ENCODE assay signal across 17 mouse cellular contexts in genomic region chr15:12505556-12505955, GRCm38 (mm10).
DNase-seq lines count a peak whose midpoint lies in the region; ATAC-seq and TF ChIP-seq lines count a peak whose summit lies in the region.
"Had no signal": no experiment of that assay in that cellular context is flagged by ENCODE, and none has a peak within 500 bp of the region (broad histone marks: within the 10 kb centered on the region; RNA-seq: fewer than 3 reads in every experiment).

No protein-coding gene starts in this region.

- H3K36me3 ChIP-seq in hindbrain, embryonic 10.5 days = no peaks in the 10 kb centered on the region
- H3K36me3 ChIP-seq in hindbrain, embryonic 13.5 days = no peaks in the 10 kb centered on the region
- H3K36me3 ChIP-seq in midbrain, embryonic 12.5 days = no peaks in the 10 kb centered on the region
- H3K36me3 ChIP-seq in neural tube, embryonic 15.5 days = no peaks in the 10 kb centered on the region
- H3K36me3 ChIP-seq in kidney, embryonic 14.5 days (ENCODE audit: control insufficient read depth, insufficient read depth, low read length) = no peaks in the 10 kb centered on the region
- no peaks in the 10 kb centered on the region for H3K36me3 ChIP-seq in intestine, postnatal 0 days (ENCODE audit: control insufficient read depth, insufficient read depth)
- H3K36me3 ChIP-seq: limb, embryonic 12.5 days; liver, embryonic 12.5 days had no signal

- no peak for TF ChIP-seq CTCF in layer of hippocampus, adult 2 months (conservative IDR thresholded peaks at IDR 0.05)
- TF ChIP-seq CTCF in intestine, postnatal 0 days (IDR thresholded peaks at IDR 0.05; ENCODE audit: low read depth) = no peak

- no peaks in the 10 kb centered on the region for H3K9me3 ChIP-seq in hindbrain, embryonic 10.5 days
- no peaks in the 10 kb centered on the region for H3K9me3 ChIP-seq in hindbrain, embryonic 13.5 days
- H3K9me3 ChIP-seq in midbrain, embryonic 12.5 days = no peaks in the 10 kb centered on the region
- H3K9me3 ChIP-seq in neural tube, embryonic 15.5 days (replicated peaks) = no peaks in the 10 kb centered on the region
- no peaks in the 10 kb centered on the region for H3K9me3 ChIP-seq in kidney, embryonic 14.5 days (ENCODE audit: control insufficient read depth, low read length)
- no peaks in the 10 kb centered on the region for H3K9me3 ChIP-seq in intestine, postnatal 0 days (ENCODE audit: control insufficient read depth)
- H3K9me3 ChIP-seq: forebrain, embryonic 13.5 days; limb, embryonic 12.5 days; liver, embryonic 12.5 days had no signal

- no peaks in the 10 kb centered on the region for H3K27me3 ChIP-seq in hindbrain, embryonic 10.5 days (ENCODE audit: insufficient read depth, poor library complexity, severe bottlenecking)
- H3K27me3 ChIP-seq in hindbrain, embryonic 13.5 days = no peaks in the 10 kb centered on the region
- H3K27me3 ChIP-seq in midbrain, embryonic 12.5 days = no peaks in the 10 kb centered on the region
- H3K27me3 ChIP-seq in neural tube, embryonic 15.5 days (replicated peaks) = no peaks in the 10 kb centered on the region
- H3K27me3 ChIP-seq in kidney, embryonic 14.5 days (ENCODE audit: control insufficient read depth, insufficient read depth, low read length) = no peaks in the 10 kb centered on the region
- no peaks in the 10 kb centered on the region for H3K27me3 ChIP-seq in intestine, postnatal 0 days (replicated peaks; ENCODE audit: control insufficient read depth, insufficient read depth, low read length)
- H3K27me3 ChIP-seq: forebrain, embryonic 13.5 days; limb, embryonic 12.5 days; liver, embryonic 12.5 days had no signal

- peaks cover 30% of the 10 kb centered on the region for H3K4me1 ChIP-seq in hindbrain, embryonic 10.5 days (replicated peaks)
- H3K4me1 ChIP-seq in hindbrain, embryonic 13.5 days (replicated peaks) = peaks cover 32% of the 10 kb centered on the region
- peaks cover 31% of the 10 kb centered on the region for H3K4me1 ChIP-seq in midbrain, embryonic 12.5 days
- peaks cover 38% of the 10 kb centered on the region for H3K4me1 ChIP-seq in neural tube, embryonic 15.5 days
- H3K4me1 ChIP-seq in kidney, embryonic 14.5 days (ENCODE audit: control insufficient read depth, insufficient read depth, low read length) = peaks cover 13% of the 10 kb centered on the region; the same call in 1 of the 2 replicates
- H3K4me1 ChIP-seq in intestine, postnatal 0 days (replicated peaks; ENCODE audit: control insufficient read depth, insufficient read depth, low read length) = no peaks in the 10 kb centered on the region

- no peak for DNase-seq in hindbrain, embryonic 10.5 days (ENCODE audit: low spot score)
- DNase-seq in layer of hippocampus, adult 2 months (ENCODE audit: low spot score in 2 of 2) = no peak
- DNase-seq: cerebellum, adult 2 months; gastrocnemius, postnatal 36 days; kidney, adult 2 months; kidney, postnatal 14 days; lung, adult 2 months; right cerebral cortex, postnatal 4 days; thymus, postnatal 14 days had no signal

- ATAC-seq in hindbrain, embryonic 13.5 days (ENCODE audit: low FRiP score) = 0 out of 2 replicates have a peak, but pooled peaks have one; percentile 17
- ATAC-seq in midbrain, embryonic 12.5 days (ENCODE audit: low FRiP score, low read depth) = peak; percentile 47
- peak; percentile 4; the same call in 1 of the 2 replicates for ATAC-seq in neural tube, embryonic 15.5 days (ENCODE audit: low FRiP score)
- ATAC-seq in kidney, embryonic 14.5 days (ENCODE audit: low FRiP score, low TSS enrichment) = no peak
- ATAC-seq in intestine, postnatal 0 days = no peak
- ATAC-seq: liver, embryonic 12.5 days had no signal

- H3K4me3 ChIP-seq in hindbrain, embryonic 10.5 days = no peak overlapping the region
- no peak overlapping the region for H3K4me3 ChIP-seq in hindbrain, embryonic 13.5 days
- H3K4me3 ChIP-seq in midbrain, embryonic 12.5 days = no peak overlapping the region
- no peak overlapping the region for H3K4me3 ChIP-seq in neural tube, embryonic 15.5 days (replicated peaks)
- no peak overlapping the region for H3K4me3 ChIP-seq in kidney, embryonic 14.5 days (ENCODE audit: low read length)
- H3K4me3 ChIP-seq in layer of hippocampus, adult 2 months = no peak overlapping the region
- no peak overlapping the region for H3K4me3 ChIP-seq in intestine, postnatal 0 days (ENCODE audit: low read depth, low read length)
- H3K4me3 ChIP-seq: forebrain, embryonic 13.5 days; limb, embryonic 12.5 days; liver, embryonic 12.5 days had no signal

- peak overlapping the region; percentile 53 for H3K27ac ChIP-seq in hindbrain, embryonic 10.5 days
- H3K27ac ChIP-seq in hindbrain, embryonic 13.5 days = peak overlapping the region; percentile 66
- H3K27ac ChIP-seq in midbrain, embryonic 12.5 days (replicated peaks) = no peak overlapping the region; the same call in 1 of the 2 replicates
- H3K27ac ChIP-seq in neural tube, embryonic 15.5 days (replicated peaks) = 0 out of 2 replicates have a peak overlapping the region, but pooled peaks have one; percentile 28
- no peak overlapping the region for H3K27ac ChIP-seq in kidney, embryonic 14.5 days (ENCODE audit: low read depth, low read length)
- no peak overlapping the region for H3K27ac ChIP-seq in layer of hippocampus, adult 2 months
- H3K27ac ChIP-seq in intestine, postnatal 0 days (ENCODE audit: low read depth, low read length) = no peak overlapping the region
- H3K27ac ChIP-seq: forebrain, embryonic 13.5 days; limb, embryonic 12.5 days; liver, embryonic 12.5 days had no signal

- WGBS in hindbrain, embryonic 10.5 days = 71% methylated on average over 11 of the region's 11 CpGs
- 44% methylated on average over 11 of the region's 11 CpGs for WGBS in hindbrain, embryonic 13.5 days
- 59% methylated on average over 11 of the region's 11 CpGs for WGBS in midbrain, embryonic 12.5 days
- WGBS in neural tube, embryonic 15.5 days = 33% methylated on average over 11 of the region's 11 CpGs
- 65% methylated on average over 11 of the region's 11 CpGs for whole genome bisulfite sequencing in kidney, embryonic 14.5 days
- WGBS in intestine, postnatal 0 days = 90% methylated on average over 11 of the region's 11 CpGs

- peak overlapping the region; percentile 19; the same call in 1 of the 2 replicates for H3K4me2 ChIP-seq in hindbrain, embryonic 13.5 days
- H3K4me2 ChIP-seq in midbrain, embryonic 12.5 days (replicated peaks) = 0 out of 2 replicates have a peak overlapping the region, but pooled peaks have one; percentile 1
- no peak overlapping the region for H3K4me2 ChIP-seq in neural tube, embryonic 15.5 days
- no peak overlapping the region for H3K4me2 ChIP-seq in kidney, embryonic 14.5 days (replicated peaks; ENCODE audit: low read depth, low read length)
- no peak overlapping the region for H3K4me2 ChIP-seq in intestine, postnatal 0 days (replicated peaks; ENCODE audit: low read depth)
- H3K4me2 ChIP-seq: forebrain, embryonic 13.5 days; limb, embryonic 12.5 days; liver, embryonic 12.5 days had no signal

- H3K9ac ChIP-seq in hindbrain, embryonic 13.5 days = no peak overlapping the region
- no peak overlapping the region for H3K9ac ChIP-seq in midbrain, embryonic 12.5 days (replicated peaks)
- H3K9ac ChIP-seq in neural tube, embryonic 15.5 days (replicated peaks) = no peak overlapping the region
- H3K9ac ChIP-seq in kidney, embryonic 14.5 days (ENCODE audit: low read depth, low read length) = no peak overlapping the region
- no peak overlapping the region for H3K9ac ChIP-seq in intestine, postnatal 0 days (ENCODE audit: low read depth, low read length)
- H3K9ac ChIP-seq: forebrain, embryonic 13.5 days; limb, embryonic 12.5 days; liver, embryonic 12.5 days had no signal

Comparison
In these comparisons a context has a peak if more than half of its experiments do, and no peak if none do; other contexts are left out.
1. H3K27ac ChIP-seq: peak in hindbrain, embryonic 10.5 days (single experiment), hindbrain, embryonic 13.5 days (single experiment) and neural tube, embryonic 15.5 days (single experiment); none in midbrain, embryonic 12.5 days (single experiment), kidney, embryonic 14.5 days (single experiment), layer of hippocampus, adult 2 months (single experiment) and intestine, postnatal 0 days (single experiment).
2. ATAC-seq: peak in hindbrain, embryonic 13.5 days (single experiment), midbrain, embryonic 12.5 days (single experiment) and neural tube, embryonic 15.5 days (single experiment); none in kidney, embryonic 14.5 days (single experiment) and intestine, postnatal 0 days (single experiment).
3. H3K4me2 ChIP-seq: peak in hindbrain, embryonic 13.5 days (single experiment) and midbrain, embryonic 12.5 days (single experiment); none in neural tube, embryonic 15.5 days (single experiment), kidney, embryonic 14.5 days (single experiment) and intestine, postnatal 0 days (single experiment).